Mouse (Mus musculus): ENCODE results near the gene Tnf. TPM values are rescaled to one million over a fixed set of nuclear protein-coding genes. Genes with fewer than 3 reads are reported as not detected.

The Tnf gene
- polyA plus RNA-seq, 1 experiment from 2014 or later = 0.20 TPM

GRCm38 (mm10) chr17:35243086-35243485 lies 41.3 kb upstream of the Tnf start:
- no peak for ATAC-seq (ENCODE audit: insufficient number of reproducible peaks, insufficient read depth, low FRiP score, low read depth)
- Histone ChIP-seq H3K4me1 (ENCODE audit: control insufficient read depth, insufficient read depth, low read length) (peaks cover 27% of the 10 kb centered on the region), H3K27ac (ENCODE audit: low read length) (peak overlapping the region; percentile 98), H3K9me3 (ENCODE audit: control insufficient read depth, low read depth, low read length) (no peaks in the 10 kb centered on the region), H3K9ac (replicated peaks; ENCODE audit: low read depth, low read length) (peak overlapping the region; percentile 95), H3K4me2 (replicated peaks; ENCODE audit: low read depth, low read length) (peak overlapping the region; percentile 93), H3K27me3 (ENCODE audit: control insufficient read depth, insufficient read depth, low read length) (no peaks in the 10 kb centered on the region), H3K4me3 (ENCODE audit: low read depth, low read length) (peak overlapping the region; percentile 92), H3K36me3 (ENCODE audit: control insufficient read depth, insufficient read depth, low read length) (peaks cover 50% of the 10 kb centered on the region)
- 5% methylated on average over 16 of the region's 16 CpGs for WGBS

GRCm38 (mm10) chr17:35242015-35242941 lies 40.5 kb upstream of the Tnf start:
- H3K9ac ChIP-seq (replicated peaks; ENCODE audit: low read depth, low read length) = peak overlapping the region; percentile 95
- peaks cover 42% of the 10 kb centered on the region for H3K36me3 ChIP-seq (ENCODE audit: control insufficient read depth, insufficient read depth, low read length)
- peaks cover 27% of the 10 kb centered on the region for H3K4me1 ChIP-seq (ENCODE audit: control insufficient read depth, insufficient read depth, low read length)
- peak; percentile 48; the same call in 1 of the 2 replicates for ATAC-seq (ENCODE audit: insufficient number of reproducible peaks, insufficient read depth, low FRiP score, low read depth)
- H3K27ac ChIP-seq (ENCODE audit: low read length) = peak overlapping the region; percentile 98
- H3K27me3 ChIP-seq (ENCODE audit: control insufficient read depth, insufficient read depth, low read length) = no peaks in the 10 kb centered on the region
- H3K4me3 ChIP-seq (ENCODE audit: low read depth, low read length) = peak overlapping the region; percentile 92
- peak overlapping the region; percentile 93 for H3K4me2 ChIP-seq (replicated peaks; ENCODE audit: low read depth, low read length)
- WGBS = under 1% methylated on average over 50 of the region's 55 CpGs
- H3K9me3 ChIP-seq (ENCODE audit: control insufficient read depth, low read depth, low read length) = no peaks in the 10 kb centered on the region

GRCm38 (mm10) chr17:35241305-35242014 lies 39.7 kb upstream of the Tnf start, which contains the start of gene Ddx39b:
TSS of gene Ddx39b (plus strand) at chr17:35241746.
- Histone ChIP-seq H3K9ac (replicated peaks; ENCODE audit: low read depth, low read length) (peak within 1 kb of the TSS; percentile 95), H3K36me3 (ENCODE audit: control insufficient read depth, insufficient read depth, low read length) (peaks cover 34% of the 10 kb centered on the region), H3K9me3 (ENCODE audit: control insufficient read depth, low read depth, low read length) (no peaks in the 10 kb centered on the region), H3K4me1 (ENCODE audit: control insufficient read depth, insufficient read depth, low read length) (peaks cover 27% of the 10 kb centered on the region), H3K27me3 (ENCODE audit: control insufficient read depth, insufficient read depth, low read length) (no peaks in the 10 kb centered on the region), H3K4me2 (replicated peaks; ENCODE audit: low read depth, low read length) (peak within 1 kb of the TSS; percentile 93), H3K27ac (ENCODE audit: low read length) (peak within 1 kb of the TSS; percentile 98), H3K4me3 (ENCODE audit: low read depth, low read length) (peak within 1 kb of the TSS; percentile 92)
- peak; percentile 90 for ATAC-seq (ENCODE audit: insufficient number of reproducible peaks, insufficient read depth, low FRiP score, low read depth)
- under 1% methylated on average over 69 of the region's 69 CpGs for WGBS

GRCm38 (mm10) chr17:35240384-35241304 lies 38.8 kb upstream of the Tnf start:
- H3K36me3 ChIP-seq (ENCODE audit: control insufficient read depth, insufficient read depth, low read length) = peaks cover 26% of the 10 kb centered on the region
- no peaks in the 10 kb centered on the region for H3K27me3 ChIP-seq (ENCODE audit: control insufficient read depth, insufficient read depth, low read length)
- peak overlapping the region; percentile 47 for H3K4me2 ChIP-seq (replicated peaks; ENCODE audit: low read depth, low read length)
- peak overlapping the region; percentile 98 for H3K27ac ChIP-seq (ENCODE audit: low read length)
- H3K4me1 ChIP-seq (ENCODE audit: control insufficient read depth, insufficient read depth, low read length) = peaks cover 27% of the 10 kb centered on the region
- WGBS = 25% methylated on average over 12 of the region's 12 CpGs
- H3K4me3 ChIP-seq (ENCODE audit: low read depth, low read length) = peak overlapping the region; percentile 92
- 0 out of 2 replicates have a peak, but pooled peaks have one; percentile 1 for ATAC-seq (ENCODE audit: insufficient number of reproducible peaks, insufficient read depth, low FRiP score, low read depth)
- H3K9me3 ChIP-seq (ENCODE audit: control insufficient read depth, low read depth, low read length) = no peaks in the 10 kb centered on the region
- H3K9ac ChIP-seq (replicated peaks; ENCODE audit: low read depth, low read length) = peak overlapping the region; percentile 37

DNA sequence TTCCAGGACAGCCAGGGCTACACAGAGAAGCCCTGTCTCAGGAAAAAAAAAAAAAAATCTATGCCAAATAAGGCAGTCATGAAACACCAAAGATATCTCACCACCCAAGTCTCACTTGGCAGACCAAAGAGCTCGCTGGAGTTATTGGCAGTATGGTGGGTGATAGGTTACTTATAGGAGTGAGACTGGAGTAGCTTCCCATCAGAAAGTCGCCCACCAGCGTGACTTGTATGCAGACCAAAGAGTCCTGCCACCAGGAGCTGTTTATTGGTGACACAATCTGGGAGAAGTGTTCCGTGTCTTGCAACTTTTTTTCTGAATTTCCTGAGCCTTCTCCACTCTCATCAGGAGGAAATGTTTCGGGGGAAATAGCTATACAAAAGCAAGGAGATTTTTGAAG lies 37.9 kb upstream of the Tnf start:
- Histone ChIP-seq H3K27me3 (ENCODE audit: control insufficient read depth, insufficient read depth, low read length) (no peaks in the 10 kb centered on the region), H3K27ac (ENCODE audit: low read length) (peak overlapping the region; percentile 98; the same call in 1 of the 2 replicates), H3K4me3 (ENCODE audit: low read depth, low read length) (no peak overlapping the region), H3K9ac (replicated peaks; ENCODE audit: low read depth, low read length) (no peak overlapping the region), H3K4me1 (ENCODE audit: control insufficient read depth, insufficient read depth, low read length) (peaks cover 23% of the 10 kb centered on the region), H3K4me2 (replicated peaks; ENCODE audit: low read depth, low read length) (no peak overlapping the region), H3K9me3 (ENCODE audit: control insufficient read depth, low read depth, low read length) (no peaks in the 10 kb centered on the region), H3K36me3 (ENCODE audit: control insufficient read depth, insufficient read depth, low read length) (peaks cover 17% of the 10 kb centered on the region)
- WGBS = 78% methylated on average over 5 of the region's 5 CpGs
- ATAC-seq (ENCODE audit: insufficient number of reproducible peaks, insufficient read depth, low FRiP score, low read depth) = no peak

DNA sequence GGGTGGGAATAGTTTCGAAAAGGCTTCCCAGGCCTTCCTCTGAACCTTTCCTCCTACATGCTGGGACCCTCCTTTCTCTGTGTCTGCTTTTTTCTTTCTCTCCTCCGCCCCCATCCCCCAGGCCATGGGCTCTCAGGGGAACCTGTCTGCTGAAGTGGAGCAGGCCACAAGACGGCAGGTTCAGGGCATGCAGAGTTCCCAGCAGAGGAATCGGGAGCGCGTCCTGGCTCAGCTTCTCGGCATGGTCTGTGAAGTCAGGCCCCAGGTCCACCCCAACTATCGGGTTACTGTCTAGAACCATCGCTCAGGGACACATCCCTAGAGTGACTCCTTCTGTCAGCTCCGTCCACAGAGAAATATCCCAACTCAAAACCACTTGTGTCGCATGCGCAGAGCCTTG lies 35.7 kb upstream of the Tnf start:
- Histone ChIP-seq H3K4me2 (replicated peaks; ENCODE audit: low read depth, low read length) (no peak overlapping the region), H3K36me3 (ENCODE audit: control insufficient read depth, insufficient read depth, low read length) (no peaks in the 10 kb centered on the region), H3K9ac (replicated peaks; ENCODE audit: low read depth, low read length) (no peak overlapping the region), H3K9me3 (ENCODE audit: control insufficient read depth, low read depth, low read length) (no peaks in the 10 kb centered on the region), H3K27ac (ENCODE audit: low read length) (no peak overlapping the region), H3K4me1 (ENCODE audit: control insufficient read depth, insufficient read depth, low read length) (peaks cover 28% of the 10 kb centered on the region), H3K27me3 (ENCODE audit: control insufficient read depth, insufficient read depth, low read length) (no peaks in the 10 kb centered on the region), H3K4me3 (ENCODE audit: low read depth, low read length) (no peak overlapping the region)
- 89% methylated on average over 12 of the region's 12 CpGs for WGBS
- no peak for ATAC-seq (ENCODE audit: insufficient number of reproducible peaks, insufficient read depth, low FRiP score, low read depth)

DNA sequence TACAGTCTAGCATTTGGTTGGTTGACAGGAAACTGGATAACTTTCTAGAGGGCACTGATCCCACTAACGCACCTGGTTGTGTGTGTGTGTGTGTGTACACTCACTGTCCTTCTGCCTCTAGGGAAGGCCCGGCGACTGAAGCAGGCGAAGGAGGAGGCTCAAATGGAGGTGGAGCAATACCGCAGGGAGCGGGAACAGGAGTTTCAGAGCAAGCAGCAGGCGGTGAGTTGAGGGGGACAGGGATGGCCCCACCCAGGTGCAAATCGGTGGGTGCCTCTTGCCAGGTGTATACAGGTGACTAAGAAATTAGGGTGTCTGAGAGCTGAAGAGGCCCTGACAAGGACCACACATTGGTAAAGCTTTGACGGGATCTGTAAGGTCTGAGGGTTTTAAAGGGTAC lies 35.2 kb upstream of the Tnf start:
- peaks cover 33% of the 10 kb centered on the region for H3K4me1 ChIP-seq (ENCODE audit: control insufficient read depth, insufficient read depth, low read length)
- no peak overlapping the region for H3K4me3 ChIP-seq (ENCODE audit: low read depth, low read length)
- H3K36me3 ChIP-seq (ENCODE audit: control insufficient read depth, insufficient read depth, low read length) = no peaks in the 10 kb centered on the region
- no peaks in the 10 kb centered on the region for H3K27me3 ChIP-seq (ENCODE audit: control insufficient read depth, insufficient read depth, low read length)
- no peak overlapping the region for H3K27ac ChIP-seq (ENCODE audit: low read length)
- no peak overlapping the region for H3K9ac ChIP-seq (replicated peaks; ENCODE audit: low read depth, low read length)
- no peak overlapping the region for H3K4me2 ChIP-seq (replicated peaks; ENCODE audit: low read depth, low read length)
- H3K9me3 ChIP-seq (ENCODE audit: control insufficient read depth, low read depth, low read length) = no peaks in the 10 kb centered on the region
- no peak for ATAC-seq (ENCODE audit: insufficient number of reproducible peaks, insufficient read depth, low FRiP score, low read depth)
- 78% methylated on average over 9 of the region's 9 CpGs for whole genome bisulfite sequencing

Measured in stomach, embryonic 14.5 days (tissue).